Mouse (Mus musculus) layer of hippocampus, postnatal 36 days (tissue): Measurements from ENCODE around the gene Vps37b. TPM values are rescaled to one million over a fixed set of nuclear protein-coding genes. Genes with fewer than 3 reads are reported as not detected.
A peak's percentile ranks its signal among the peaks of the same experiment; 100 is the strongest.
"Not testable (repeated sequence)": the region's sequence is repeated elsewhere in the genome, so short reads cannot be mapped to it uniquely, and the experiment has no call there.

Experiments used
- DNase-seq, 2 experiments: peaks; one replicate each; pipeline ENCODE4 v3.0.0; 2022
- total RNA-seq, 2 experiments: library from RNA; stranded (reverse); gene quantifications; 2 replicates each; pipeline ENCODE4 v1.2.3; 2021

Gene Vps37b
- total RNA-seq = 10 to 100 TPM; 32.6 to 40.8 TPM

GRCm38 (mm10) chr5:124032001-124032508 is at the start of gene Vps37b:
Gene Vps37b, minus strand, starts transcription at chr5:124032270.
- peak; percentile 89 to 90 for DNase-seq

GRCm38 (mm10) chr5:124079880-124080279 is 47.8 kb upstream of the Vps37b start:
- DNase-seq = no peak

GRCm38 (mm10) chr5:124078794-124079416 is 46.8 kb upstream of the Vps37b start:
- peak; percentile 71 to 83 for DNase-seq

GRCm38 (mm10) chr5:124077856-124078460 is 45.9 kb upstream of the Vps37b start:
- no peak for DNase-seq

GRCm38 (mm10) chr5:124077241-124077640 is 45.2 kb upstream of the Vps37b start:
- no peak for DNase-seq

- no peak for DNase-seq
These were observed 44.5 kb upstream of the Vps37b start for GRCm38 (mm10) chr5:124076559-124076958.

GRCm38 (mm10) chr5:124075716-124076115 is 43.6 kb upstream of the Vps37b start:
- DNase-seq = no peak

GRCm38 (mm10) chr5:124074845-124075307 is 42.8 kb upstream of the Vps37b start:
- no peak for DNase-seq

- no peak for DNase-seq
These were observed 41.6 kb upstream of the Vps37b start for GRCm38 (mm10) chr5:124073682-124074081.

- no peak for DNase-seq
These were observed 37.6 kb upstream of the Vps37b start for GRCm38 (mm10) chr5:124069657-124070056.

- peak in 1 of 2 experiments; percentile 31 for DNase-seq
These were observed 30.2 kb upstream of the Vps37b start for GRCm38 (mm10) chr5:124062037-124062824.

- DNase-seq = no peak
These were observed 27.6 kb upstream of the Vps37b start for GRCm38 (mm10) chr5:124059677-124060076.

GRCm38 (mm10) chr5:124058749-124059148 is 26.7 kb upstream of the Vps37b start:
- no peak for DNase-seq

GRCm38 (mm10) chr5:124056956-124057355 is 24.9 kb upstream of the Vps37b start:
- no peak for DNase-seq

- no peak for DNase-seq
These were observed 24.1 kb upstream of the Vps37b start for GRCm38 (mm10) chr5:124056219-124056618.

- not testable (repeated sequence) for DNase-seq
These were observed 20.6 kb upstream of the Vps37b start for GRCm38 (mm10) chr5:124052641-124053040.

GRCm38 (mm10) chr5:124051899-124052491 is 19.9 kb upstream of the Vps37b start:
- DNase-seq = no peak

- DNase-seq = no peak
These were observed 18.3 kb upstream of the Vps37b start for GRCm38 (mm10) chr5:124050095-124051050.

- no peak for DNase-seq
These were observed 17.4 kb upstream of the Vps37b start for GRCm38 (mm10) chr5:124049249-124050045.

GRCm38 (mm10) chr5:124046741-124047401 is 14.8 kb upstream of the Vps37b start:
- DNase-seq = no peak
